Mouse (Mus musculus) urinary bladder, adult 2 months (tissue): ENCODE data around the gene Tesk2. TPM values are rescaled to one million over a fixed set of nuclear protein-coding genes. Genes with fewer than 3 reads are reported as not detected.

Experiments
- DNase-seq: peaks from one replicate; pipeline ENCODE4 v3.0.0; 2022; ENCODE audit warnings: low spot score
- polyA plus RNA-seq: library from polyadenylated mRNA; depleted of rRNA; stranded (reverse); fragments of >200 nt; gene quantifications from 2 replicates; pipeline ENCODE4 v1.2.3, GENCODE M21; 2012

Tesk2 gene
- polyA plus RNA-seq, 1 experiment, result 7.2 TPM

DNA sequence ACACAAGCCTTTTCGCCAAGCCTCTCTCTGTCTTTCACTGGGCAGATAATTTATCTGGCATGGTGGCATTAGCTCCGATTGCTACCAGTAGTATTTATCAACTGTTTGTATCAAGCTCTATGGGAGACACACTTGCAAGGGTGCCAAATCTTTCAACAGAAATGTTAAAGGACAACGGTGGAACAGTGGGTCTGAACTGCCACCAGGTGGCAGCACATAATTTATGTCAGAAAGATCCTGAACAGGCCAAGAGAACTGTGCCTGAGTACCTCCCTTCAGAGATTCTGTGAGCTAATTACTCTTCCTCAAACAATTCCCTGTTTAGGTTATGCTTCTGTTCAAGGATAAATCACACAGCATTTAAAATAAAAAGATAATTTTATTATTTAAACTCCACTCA is 1.4 kb upstream of the Tesk2 start:
- DNase-seq, result no peak

- DNase-seq, result no peak
Measured at GRCm38 (mm10) chr4:116721098-116721628, 415 bp downstream of the Tesk2 start.

DNA sequence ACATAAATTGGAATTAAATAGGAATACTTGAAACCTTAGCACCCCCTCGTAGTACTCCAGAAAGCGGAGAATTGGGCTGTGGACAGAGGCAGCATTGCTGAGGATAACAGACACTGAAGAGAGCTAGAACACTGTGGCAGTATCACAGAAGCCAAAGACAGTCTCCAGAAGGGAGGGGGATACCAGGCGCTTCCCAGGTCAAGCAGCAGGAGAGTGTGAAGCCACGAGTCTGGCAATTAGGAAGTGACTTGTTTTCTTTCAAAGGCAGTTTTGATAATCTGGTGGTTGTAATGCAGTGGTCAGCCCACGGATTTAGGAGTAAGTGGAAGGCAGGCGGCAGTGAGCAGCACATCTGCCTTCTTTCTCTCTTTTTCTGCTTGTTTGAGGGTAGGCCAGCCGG is 1.5 kb downstream of the Tesk2 start:
- no peak for DNase-seq

- no peak for DNase-seq
Measured at GRCm38 (mm10) chr4:116725444-116725843, 4.7 kb downstream of the Tesk2 start.

DNA sequence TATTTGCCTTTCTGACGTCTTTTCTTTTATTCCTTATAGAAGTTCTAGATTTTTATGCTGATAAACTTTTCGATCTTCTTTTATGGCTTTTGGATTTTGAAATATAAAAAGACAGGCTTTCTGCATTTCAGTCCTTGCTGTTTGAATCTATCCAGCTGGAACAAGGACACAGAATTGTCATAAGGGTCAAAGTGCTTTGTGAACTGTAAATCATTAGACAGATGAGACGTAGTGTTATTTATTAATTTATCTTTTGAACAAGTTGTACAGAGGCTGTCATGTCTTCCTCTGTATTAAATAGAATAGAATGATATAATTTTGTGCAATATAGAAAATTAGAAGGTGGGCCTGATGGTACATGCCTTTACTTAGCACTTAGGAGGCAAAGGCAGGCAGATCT is 6.7 kb downstream of the Tesk2 start:
- no peak for DNase-seq

GRCm38 (mm10) chr4:116729532-116729931 is 8.8 kb downstream of the Tesk2 start:
- DNase-seq, result no peak

- DNase-seq, result no peak
Measured at GRCm38 (mm10) chr4:116731077-116731476, 10.3 kb downstream of the Tesk2 start.

- DNase-seq, result no peak
Measured at GRCm38 (mm10) chr4:116732355-116732754, 11.6 kb downstream of the Tesk2 start.

- no peak for DNase-seq
Measured at GRCm38 (mm10) chr4:116734996-116735395, 14.2 kb downstream of the Tesk2 start.

- no peak for DNase-seq
Measured at GRCm38 (mm10) chr4:116738972-116739751, 18.4 kb downstream of the Tesk2 start.

DNA sequence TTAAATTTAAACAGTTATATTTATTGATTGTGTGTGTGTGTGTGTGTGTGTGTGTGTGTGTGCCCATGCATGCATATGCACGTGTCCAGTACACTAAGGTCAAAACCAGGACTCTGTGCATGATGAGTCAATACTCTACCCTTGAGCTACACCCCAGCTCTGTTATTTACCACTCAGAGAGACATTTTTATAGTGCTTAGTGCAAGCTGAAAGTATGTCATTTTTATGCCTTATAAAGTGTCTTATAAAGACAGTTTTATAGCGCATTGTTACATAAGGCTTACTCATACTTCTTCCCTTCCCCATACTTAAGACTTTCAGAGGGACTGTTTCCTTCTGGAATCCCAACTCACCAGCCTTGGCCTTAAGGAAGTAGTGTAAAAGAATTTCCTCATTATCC is 29.0 kb downstream of the Tesk2 start:
- DNase-seq, result no peak

GRCm38 (mm10) chr4:116761914-116762313 is 41.2 kb downstream of the Tesk2 start:
- DNase-seq, result no peak

- no peak for DNase-seq
Measured at GRCm38 (mm10) chr4:116764001-116764400, 43.3 kb downstream of the Tesk2 start.

DNA sequence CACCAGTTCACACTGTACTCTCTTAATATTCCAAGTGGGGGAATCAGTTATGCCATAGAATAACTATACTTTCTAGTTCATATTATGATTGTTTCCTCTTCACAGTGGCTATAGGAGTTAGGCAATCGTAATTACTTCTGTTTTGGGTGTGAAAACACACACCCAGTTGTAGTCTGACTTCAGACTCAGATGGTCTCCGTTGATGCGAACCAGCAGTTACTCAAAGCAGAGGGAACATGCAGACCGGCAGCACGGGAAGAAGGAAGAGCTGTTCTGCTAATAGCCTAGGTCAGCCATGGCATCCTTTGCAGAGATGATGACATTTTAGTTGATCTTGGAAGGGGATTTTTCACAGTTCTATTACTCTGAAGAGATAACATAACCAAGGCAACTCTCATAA is 47.8 kb downstream of the Tesk2 start:
- no peak for DNase-seq

- DNase-seq, result no peak
Measured at GRCm38 (mm10) chr4:116769060-116769459, 48.3 kb downstream of the Tesk2 start.

DNA sequence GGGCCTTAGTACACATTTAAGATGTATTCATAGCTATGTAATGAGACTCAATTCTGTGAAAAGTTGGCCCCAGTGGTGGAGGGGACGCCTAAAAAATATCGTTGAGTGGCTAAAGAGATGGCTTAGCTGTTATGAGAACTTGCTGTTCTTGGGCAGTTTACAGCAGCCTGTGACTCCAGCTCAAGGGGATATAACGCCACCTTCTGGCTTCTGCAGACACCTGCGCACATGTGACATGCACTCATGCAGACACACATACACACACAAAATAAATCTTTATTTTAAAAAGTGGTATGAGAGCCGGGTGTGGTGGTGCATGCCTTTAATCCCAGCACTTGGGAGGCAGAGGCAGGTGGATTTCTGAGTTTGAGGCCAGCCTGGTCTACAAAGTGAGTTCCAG is 55.6 kb downstream of the Tesk2 start:
- DNase-seq, result no peak

DNA sequence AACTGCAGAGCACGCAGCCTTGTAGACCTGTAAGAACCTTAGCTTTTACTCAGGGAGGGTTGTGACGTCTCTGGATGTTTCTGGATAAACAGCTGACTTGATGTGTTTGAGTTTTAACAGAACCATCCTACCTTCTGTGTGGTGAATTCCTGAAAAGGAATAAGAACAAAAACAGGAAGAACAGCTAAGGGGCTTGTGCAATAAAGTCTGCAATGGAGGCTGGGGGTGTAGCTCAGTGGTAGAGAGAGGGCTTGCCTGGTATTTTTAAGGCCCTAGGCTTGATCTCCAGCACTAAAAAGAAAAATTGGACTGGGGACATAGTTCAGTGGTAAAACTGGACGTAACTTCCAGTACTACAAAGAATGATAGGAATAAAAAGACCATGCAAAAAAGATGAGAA is 56.3 kb downstream of the Tesk2 start:
- DNase-seq, result no peak

- DNase-seq, result no peak
Measured at GRCm38 (mm10) chr4:116780541-116780940, 59.8 kb downstream of the Tesk2 start.

DNA sequence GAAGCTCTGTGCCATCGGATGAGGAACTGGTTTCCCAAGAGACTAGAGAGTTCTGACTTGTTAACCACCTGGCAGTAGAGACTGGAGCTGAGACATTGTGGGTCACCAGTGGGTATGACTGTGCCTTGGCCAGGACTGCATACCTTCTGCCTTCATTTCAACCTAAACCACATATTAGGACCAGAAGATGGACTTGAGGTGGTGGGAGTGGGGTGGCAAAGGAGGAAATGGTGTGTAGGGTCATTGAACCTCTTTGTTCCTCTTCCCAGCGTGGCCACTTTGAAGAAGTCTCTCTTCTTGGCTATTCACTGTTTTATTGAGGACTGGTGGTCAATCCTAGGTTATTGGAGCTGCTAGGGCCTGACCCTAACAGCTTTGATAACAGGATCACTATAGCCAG is 60.6 kb downstream of the Tesk2 start:
- no peak for DNase-seq

DNA sequence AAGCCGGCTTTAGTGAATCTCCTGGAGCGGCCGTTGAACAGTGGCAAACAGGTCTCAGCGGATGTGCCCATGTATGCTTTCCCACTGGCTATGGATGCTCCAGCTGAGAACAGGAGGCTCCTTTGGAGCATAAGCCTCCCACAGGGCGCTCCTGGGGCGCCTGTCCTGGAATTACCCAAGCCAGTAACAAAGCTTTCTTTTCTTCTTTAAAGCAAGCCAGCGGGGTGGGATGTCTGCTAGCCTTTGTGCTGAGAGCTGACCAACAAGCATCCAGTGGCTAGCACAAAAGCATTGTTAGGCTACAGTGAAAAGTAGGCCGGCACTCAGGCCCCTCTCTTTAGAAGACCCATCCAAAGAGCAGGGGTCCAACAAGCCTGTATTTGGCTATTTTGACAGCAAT is 61.4 kb downstream of the Tesk2 start:
- DNase-seq, result no peak

DNA sequence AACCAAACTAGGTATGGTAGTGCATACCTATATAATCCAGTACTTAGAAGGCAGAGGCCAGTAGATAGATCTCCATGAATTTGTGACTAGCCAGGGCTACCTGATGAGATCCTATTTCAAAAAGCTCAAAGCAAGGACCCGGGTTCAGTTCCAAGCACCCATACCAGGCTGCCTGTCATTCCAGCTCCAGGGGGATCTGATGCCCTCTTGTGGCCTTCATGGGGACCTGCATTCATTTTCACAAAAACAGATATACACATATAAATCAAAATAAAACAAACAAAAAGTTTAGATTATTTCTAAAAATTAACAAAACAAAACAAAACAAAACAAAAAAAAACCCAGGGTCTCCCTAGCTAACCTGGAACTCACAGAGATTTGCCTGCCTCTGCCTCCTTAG is 65.8 kb downstream of the Tesk2 start:
- DNase-seq, result no peak

- no peak for DNase-seq
Measured at GRCm38 (mm10) chr4:116787985-116788760, 67.4 kb downstream of the Tesk2 start.

GRCm38 (mm10) chr4:116788956-116789355 is 68.2 kb downstream of the Tesk2 start:
- no peak for DNase-seq
